In the genomic region with DNA sequence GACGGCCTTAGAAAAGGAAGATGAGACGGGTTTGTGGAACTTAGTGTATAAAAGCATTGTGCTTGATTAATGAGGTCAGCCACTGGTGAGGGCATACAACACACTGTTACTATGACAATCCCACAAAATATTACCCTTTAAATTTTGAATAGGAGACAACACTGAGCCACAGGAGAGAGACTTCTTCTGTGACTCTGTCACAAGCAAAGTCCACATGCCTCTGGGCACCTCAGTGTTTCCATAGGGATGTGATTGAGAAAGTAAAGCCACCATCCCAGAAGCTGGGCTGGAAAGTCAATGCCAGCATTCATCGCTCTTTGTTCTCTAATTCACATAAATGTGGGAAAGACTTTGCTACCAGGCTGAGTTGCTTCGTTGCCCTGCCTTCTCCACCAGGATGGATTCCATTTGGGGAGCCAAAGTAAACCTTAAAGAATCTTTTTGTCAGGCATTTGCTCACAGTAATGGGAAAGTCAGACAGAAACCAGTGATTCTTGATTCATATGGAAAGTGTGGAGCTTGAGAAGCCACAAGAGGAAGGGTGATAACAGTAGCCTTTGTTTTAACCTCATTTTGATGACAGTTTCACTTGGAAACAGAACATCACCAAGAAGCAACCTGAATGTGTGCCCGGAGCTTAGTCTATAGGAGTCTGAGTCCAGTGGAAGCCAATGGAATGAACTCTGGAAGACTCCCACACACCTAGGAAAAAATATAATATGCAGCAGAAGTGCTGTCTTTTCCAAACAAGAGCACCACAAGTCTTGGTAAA, we compare ENCODE assay signal across 20 mouse cellular contexts.
DNase-seq lines count a peak whose midpoint lies in the region; ATAC-seq lines count a peak whose summit lies in the region.
"Had no signal": no experiment of that assay in that cellular context is flagged by ENCODE, and none has a peak within 500 bp of the region (broad histone marks: within the 10 kb centered on the region; RNA-seq: fewer than 3 reads in every experiment).

No protein-coding gene starts in this region.

- H3K27me3 ChIP-seq in hindbrain, embryonic 11.5 days (ENCODE audit: control insufficient read depth, insufficient read depth, low read length) = no peaks in the 10 kb centered on the region
- H3K27me3 ChIP-seq in neural tube, embryonic 15.5 days (replicated peaks) = no peaks in the 10 kb centered on the region
- no peaks in the 10 kb centered on the region for H3K27me3 ChIP-seq in liver, embryonic 12.5 days (replicated peaks)
- H3K27me3 ChIP-seq: forebrain, embryonic 15.5 days; limb, embryonic 15.5 days had no signal

- intact Hi-C loops in left cerebral cortex, postnatal 4 days (cut with DNase I) = no loop called here
- intact Hi-C loops in left cerebral cortex, postnatal 25 days (cut with DNase I) = no loop called here

- H3K9me3 ChIP-seq in hindbrain, embryonic 11.5 days (ENCODE audit: control insufficient read depth, low read length) = no peaks in the 10 kb centered on the region
- H3K9me3 ChIP-seq in neural tube, embryonic 15.5 days (replicated peaks) = no peaks in the 10 kb centered on the region
- 0 out of 2 replicates have a peak, but pooled peaks cover 4% of the 10 kb centered on the region for H3K9me3 ChIP-seq in liver, embryonic 12.5 days (replicated peaks)
- H3K9me3 ChIP-seq: forebrain, embryonic 15.5 days; limb, embryonic 15.5 days had no signal

- H3K4me3 ChIP-seq in hindbrain, embryonic 11.5 days (ENCODE audit: low read depth, low read length) = no peak overlapping the region
- no peak overlapping the region for H3K4me3 ChIP-seq in neural tube, embryonic 15.5 days (replicated peaks)
- no peak overlapping the region for H3K4me3 ChIP-seq in liver, embryonic 12.5 days
- H3K4me3 ChIP-seq: forebrain, embryonic 15.5 days; limb, embryonic 15.5 days; myocyte had no signal

- no peaks in the 10 kb centered on the region for H3K36me3 ChIP-seq in hindbrain, embryonic 11.5 days (ENCODE audit: control insufficient read depth, insufficient read depth, low read length)
- H3K36me3 ChIP-seq in neural tube, embryonic 15.5 days = no peaks in the 10 kb centered on the region
- no peaks in the 10 kb centered on the region for H3K36me3 ChIP-seq in liver, embryonic 12.5 days
- H3K36me3 ChIP-seq: forebrain, embryonic 15.5 days; limb, embryonic 15.5 days had no signal

- H3K4me2 ChIP-seq in hindbrain, embryonic 11.5 days (replicated peaks; ENCODE audit: low read depth, low read length) = no peak overlapping the region
- H3K4me2 ChIP-seq in neural tube, embryonic 15.5 days = no peak overlapping the region
- H3K4me2 ChIP-seq in liver, embryonic 12.5 days = no peak overlapping the region
- H3K4me2 ChIP-seq: forebrain, embryonic 15.5 days; heart, embryonic 11.5 days; limb, embryonic 15.5 days had no signal

- WGBS in hindbrain, embryonic 11.5 days = 59% methylated on average over 5 of the region's 5 CpGs
- 40% methylated on average over 5 of the region's 5 CpGs for WGBS in neural tube, embryonic 15.5 days
- 69% methylated on average over 5 of the region's 5 CpGs for WGBS in liver, embryonic 12.5 days (ENCODE audit: insufficient replicate concordance)

- peak; percentile 3 for DNase-seq in left cerebral cortex, postnatal 4 days
- DNase-seq in left cerebral cortex, postnatal 25 days (ENCODE audit: low spot score in 2 of 2) = no peak
- DNase-seq in hindbrain, embryonic 11.5 days (ENCODE audit: low spot score) = peak; percentile 1
- peak; percentile 31 for DNase-seq in mesoderm, embryonic 11.5 days (ENCODE audit: low read depth, low spot score)
- no peak for DNase-seq in spleen, postnatal 4 days (ENCODE audit: low spot score in 2 of 2)
- DNase-seq: cerebellum, adult 8-10 months; heart, postnatal 10 days; kidney, adult 2 months; kidney, postnatal 10 days; layer of hippocampus, postnatal 36 days; right cerebral cortex, adult 18-20 months had no signal

- H3K4me1 ChIP-seq in hindbrain, embryonic 11.5 days (replicated peaks; ENCODE audit: control insufficient read depth, insufficient read depth, low read length) = no peaks in the 10 kb centered on the region
- H3K4me1 ChIP-seq in neural tube, embryonic 15.5 days = no peaks in the 10 kb centered on the region
- no peaks in the 10 kb centered on the region for H3K4me1 ChIP-seq in liver, embryonic 12.5 days
- H3K4me1 ChIP-seq: forebrain, embryonic 15.5 days; limb, embryonic 15.5 days had no signal

- peak; percentile 77 for ATAC-seq in hindbrain, embryonic 11.5 days (ENCODE audit: low FRiP score)
- peak; percentile 87 for ATAC-seq in neural tube, embryonic 15.5 days (ENCODE audit: low FRiP score)
- no peak for ATAC-seq in liver, embryonic 12.5 days
- ATAC-seq: CD4-positive, CD25-positive, alpha-beta regulatory T cell, adult 4 months; forebrain, embryonic 15.5 days; inflammation-experienced regulatory T-cells, adult 6 months; lung, postnatal 0 days had no signal

- H3K9ac ChIP-seq in hindbrain, embryonic 11.5 days (ENCODE audit: low read depth, low read length) = no peak overlapping the region
- no peak overlapping the region for H3K9ac ChIP-seq in neural tube, embryonic 15.5 days (replicated peaks)
- H3K9ac ChIP-seq in liver, embryonic 12.5 days = no peak overlapping the region
- H3K9ac ChIP-seq: forebrain, embryonic 15.5 days; limb, embryonic 15.5 days had no signal

- H3K27ac ChIP-seq in hindbrain, embryonic 11.5 days (ENCODE audit: low read depth, low read length) = no peak overlapping the region
- no peak overlapping the region for H3K27ac ChIP-seq in neural tube, embryonic 15.5 days (replicated peaks)
- H3K27ac ChIP-seq in liver, embryonic 12.5 days = no peak overlapping the region
- H3K27ac ChIP-seq: forebrain, embryonic 15.5 days; limb, embryonic 15.5 days had no signal

Comparison
In these comparisons a context has a peak if more than half of its experiments do, and no peak if none do; other contexts are left out.
1. DNase-seq: peak in left cerebral cortex, postnatal 4 days (single experiment), hindbrain, embryonic 11.5 days (single experiment) and mesoderm, embryonic 11.5 days (single experiment); none in left cerebral cortex, postnatal 25 days (0 of 2) and spleen, postnatal 4 days (0 of 2).